Mouse (Mus musculus) lung, postnatal 14 days (tissue): ENCODE data around the gene Ces1d.
"Not testable (repeated sequence)": the region's sequence is repeated elsewhere in the genome, so short reads cannot be mapped to it uniquely, and the experiment has no call there.

Experiments used
- DNase-seq: peaks from one replicate; pipeline ENCODE4 v3.0.0; 2021

Ces1d gene

DNA sequence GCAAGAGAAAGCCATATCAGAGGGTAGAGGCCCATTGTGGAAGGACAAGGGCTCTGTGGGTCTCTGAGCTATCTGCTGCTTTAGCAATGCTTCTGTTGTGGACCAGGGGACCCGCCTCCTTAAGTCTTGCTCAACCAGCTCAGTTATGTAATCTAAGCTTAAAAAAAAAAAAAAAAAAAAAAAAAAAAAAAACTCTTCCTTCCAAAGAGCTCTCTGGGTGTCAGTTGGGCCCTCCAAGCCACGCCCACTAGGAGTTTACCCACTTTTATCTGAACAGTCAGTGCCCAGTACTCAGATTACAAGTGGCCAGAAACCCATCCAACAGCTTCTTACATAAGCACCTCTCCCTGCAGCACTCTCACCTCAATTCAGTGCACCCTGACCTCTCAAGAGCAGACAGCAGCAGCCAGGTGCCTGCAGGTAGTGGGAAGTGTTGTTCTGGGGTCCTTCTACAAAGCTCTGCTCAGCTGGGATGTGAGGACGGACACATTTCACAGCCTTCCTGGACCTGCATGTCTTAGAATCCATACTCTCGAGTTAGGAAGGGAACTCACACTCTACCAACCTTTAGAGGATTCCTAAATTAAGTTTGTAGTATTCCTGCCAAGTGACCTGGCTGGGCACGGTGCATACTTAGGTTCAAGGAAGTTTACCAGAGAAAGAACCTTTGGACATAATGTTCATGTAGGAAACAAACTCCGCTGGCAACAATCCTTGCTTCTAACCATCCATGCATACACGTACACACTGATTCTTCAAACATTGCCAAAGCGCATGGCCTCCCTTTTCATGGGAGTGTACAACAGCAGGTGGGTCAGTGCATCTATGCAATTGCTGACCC lies at the start of gene Ces1d:
Ces1d (minus strand) TSS at position 154 of the 841 bp plus-strand sequence.
- peak; percentile 66 for DNase-seq

- no peak for DNase-seq
Observed at GRCm38 (mm10) chr8:93246057-93246456, 48.4 kb upstream of the Ces1d start.

- DNase-seq, result no peak
Observed at GRCm38 (mm10) chr8:93239884-93240283, 42.2 kb upstream of the Ces1d start.

DNA sequence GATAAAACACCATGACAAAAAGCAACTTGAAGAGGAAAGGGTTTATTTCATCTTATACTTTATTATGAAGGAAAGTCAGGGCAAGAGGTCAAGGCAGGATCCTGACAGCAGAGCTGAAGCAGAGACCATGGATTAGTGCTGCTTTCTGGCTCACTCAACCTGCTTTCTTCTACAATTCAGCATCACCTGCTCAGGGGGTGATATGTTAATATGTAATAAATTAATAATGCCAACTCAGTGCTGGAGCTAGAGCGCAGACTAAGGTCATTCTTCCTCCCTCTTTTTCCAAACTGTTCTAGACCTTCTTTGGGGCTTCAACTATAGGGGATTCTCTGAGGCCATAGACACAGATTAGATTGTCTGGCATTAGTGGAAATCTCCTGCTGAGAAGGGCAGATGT lies 38.0 kb upstream of the Ces1d start:
- DNase-seq, result no peak

DNA sequence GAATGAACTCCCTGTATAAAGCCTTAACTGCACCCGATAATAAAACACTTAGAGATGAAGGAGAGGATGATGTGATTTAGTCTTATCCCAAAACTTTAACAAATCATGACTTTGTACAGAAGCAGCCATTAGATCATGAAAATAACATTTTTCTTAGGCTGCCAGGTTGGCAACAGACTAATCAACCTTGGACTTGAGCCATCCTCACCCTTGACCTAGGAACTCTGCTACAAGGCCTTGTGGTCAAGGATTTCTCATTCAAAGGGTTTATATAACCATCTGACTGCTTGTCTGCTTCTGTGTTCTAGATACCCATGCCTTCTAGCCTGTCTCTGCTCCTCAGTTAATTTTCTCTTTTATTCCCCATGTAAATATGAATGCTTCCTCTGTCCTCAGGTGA lies 37.1 kb upstream of the Ces1d start:
- DNase-seq, result no peak

- DNase-seq, result no peak
Observed at GRCm38 (mm10) chr8:93234068-93234467, 36.4 kb upstream of the Ces1d start.

DNA sequence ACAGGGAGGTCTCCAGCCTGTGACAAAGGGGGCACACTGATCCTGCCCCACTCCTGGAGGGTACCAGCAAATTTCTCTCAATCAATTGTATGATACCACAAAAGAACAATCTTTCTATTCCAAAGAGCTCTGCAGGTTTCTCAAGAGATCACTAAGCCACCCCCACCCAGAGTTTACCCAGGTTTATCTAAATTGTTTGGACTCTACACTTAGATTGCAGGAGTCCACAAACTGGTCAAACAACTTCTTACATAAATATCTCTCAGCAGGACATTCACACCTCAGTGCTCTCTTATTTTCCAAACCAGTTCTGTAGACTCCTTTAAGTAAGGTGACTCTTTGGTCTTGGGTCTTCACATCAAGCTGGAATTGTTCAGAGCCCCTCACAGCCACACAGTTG lies 31.8 kb upstream of the Ces1d start, which contains the start of gene Ces1e:
Ces1e (minus strand) TSS at position 174 of the 400 bp plus-strand sequence.
- DNase-seq, result no peak

GRCm38 (mm10) chr8:93228673-93229370 lies 31.2 kb upstream of the Ces1d start:
- peak; percentile 13 for DNase-seq

DNA sequence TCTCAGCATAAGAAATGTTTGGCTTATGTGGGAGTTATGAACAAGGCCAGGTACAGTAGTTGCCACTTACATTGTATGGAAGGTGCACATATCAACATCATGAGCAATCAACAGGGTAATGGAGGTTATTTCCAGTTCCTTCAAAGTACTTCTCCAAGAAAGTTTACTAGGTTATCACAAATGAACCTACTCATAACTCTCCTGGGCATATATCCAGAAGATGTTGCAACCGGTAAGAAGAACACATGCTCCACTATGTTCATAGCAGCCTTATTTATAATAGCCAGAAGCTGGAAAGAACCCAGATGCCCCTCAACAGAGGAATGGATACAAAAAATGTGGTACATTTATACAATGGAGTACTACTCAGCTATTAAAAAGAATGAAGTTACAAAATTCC lies 28.8 kb upstream of the Ces1d start:
- DNase-seq, result not testable (repeated sequence)

- DNase-seq, result no peak
Observed at GRCm38 (mm10) chr8:93221896-93222295, 24.3 kb upstream of the Ces1d start.

- no peak for DNase-seq
Observed at GRCm38 (mm10) chr8:93217867-93218266, 20.2 kb upstream of the Ces1d start.

GRCm38 (mm10) chr8:93217375-93217774 lies 19.7 kb upstream of the Ces1d start:
- DNase-seq, result no peak

DNA sequence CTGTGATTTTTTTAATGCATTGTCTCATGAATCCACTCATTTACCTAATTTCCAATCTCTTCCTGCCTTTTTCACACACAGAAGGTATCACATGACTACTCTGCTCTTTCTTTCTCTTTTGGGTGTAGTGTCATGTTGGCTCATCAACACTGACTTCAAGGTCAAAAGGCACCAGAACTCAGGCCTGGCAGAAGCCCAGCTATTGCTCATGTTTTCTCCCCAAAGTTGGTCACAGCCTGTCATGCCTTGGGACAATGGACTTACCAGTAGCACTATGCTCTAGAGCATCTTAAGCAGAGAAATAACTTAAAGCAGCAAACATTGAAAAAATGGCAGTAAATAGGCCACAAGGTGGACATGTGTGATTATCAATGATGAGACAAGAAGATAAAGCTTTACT lies 13.5 kb upstream of the Ces1d start:
- no peak for DNase-seq

DNA sequence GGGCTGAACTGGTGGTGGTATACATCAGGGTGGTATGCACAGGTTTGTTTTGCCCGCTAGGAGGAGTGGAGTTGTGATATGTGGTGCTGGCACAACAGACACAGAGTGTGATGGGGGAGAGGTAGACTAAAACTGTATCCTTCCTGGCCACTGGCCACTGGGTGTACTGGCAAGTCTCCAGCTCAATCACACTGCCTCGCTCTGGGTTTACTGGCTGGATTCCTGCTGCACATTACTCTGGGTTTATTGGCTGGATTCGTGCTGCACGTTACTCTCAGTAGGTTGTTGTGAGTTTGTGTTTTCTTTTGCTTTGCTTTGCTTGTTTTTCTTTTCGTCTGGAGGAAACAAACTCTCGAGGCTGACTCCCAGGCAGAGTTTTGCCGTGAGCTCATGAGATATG lies 1.5 kb upstream of the Ces1d start:
- not testable (repeated sequence) for DNase-seq

- DNase-seq, result no peak
Observed at GRCm38 (mm10) chr8:93196436-93196835, 1.2 kb downstream of the Ces1d start.

GRCm38 (mm10) chr8:93180581-93181129 lies 17.0 kb downstream of the Ces1d start:
- peak; percentile 15 for DNase-seq

- DNase-seq, result no peak
Observed at GRCm38 (mm10) chr8:93176593-93176992, 21.0 kb downstream of the Ces1d start.

DNA sequence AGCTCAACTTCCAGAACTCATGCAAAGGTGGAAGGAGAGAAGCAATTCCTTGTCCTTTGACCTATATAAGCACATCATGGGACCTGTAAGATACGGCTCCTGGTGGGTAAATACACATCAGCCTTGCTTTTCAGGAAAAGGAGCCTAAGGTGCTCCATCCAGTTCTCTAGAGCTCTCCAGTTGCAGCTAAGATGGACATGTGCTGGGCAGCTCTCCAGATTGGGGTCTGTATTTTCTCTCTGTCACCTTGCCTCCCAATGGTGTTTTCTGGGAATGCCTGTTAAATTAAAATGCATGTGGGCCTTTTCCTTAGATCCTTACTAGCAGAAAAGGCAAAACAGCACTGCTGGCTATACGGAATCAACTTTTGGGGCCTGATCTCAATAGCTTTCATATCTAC lies 23.1 kb downstream of the Ces1d start:
- DNase-seq, result no peak

DNA sequence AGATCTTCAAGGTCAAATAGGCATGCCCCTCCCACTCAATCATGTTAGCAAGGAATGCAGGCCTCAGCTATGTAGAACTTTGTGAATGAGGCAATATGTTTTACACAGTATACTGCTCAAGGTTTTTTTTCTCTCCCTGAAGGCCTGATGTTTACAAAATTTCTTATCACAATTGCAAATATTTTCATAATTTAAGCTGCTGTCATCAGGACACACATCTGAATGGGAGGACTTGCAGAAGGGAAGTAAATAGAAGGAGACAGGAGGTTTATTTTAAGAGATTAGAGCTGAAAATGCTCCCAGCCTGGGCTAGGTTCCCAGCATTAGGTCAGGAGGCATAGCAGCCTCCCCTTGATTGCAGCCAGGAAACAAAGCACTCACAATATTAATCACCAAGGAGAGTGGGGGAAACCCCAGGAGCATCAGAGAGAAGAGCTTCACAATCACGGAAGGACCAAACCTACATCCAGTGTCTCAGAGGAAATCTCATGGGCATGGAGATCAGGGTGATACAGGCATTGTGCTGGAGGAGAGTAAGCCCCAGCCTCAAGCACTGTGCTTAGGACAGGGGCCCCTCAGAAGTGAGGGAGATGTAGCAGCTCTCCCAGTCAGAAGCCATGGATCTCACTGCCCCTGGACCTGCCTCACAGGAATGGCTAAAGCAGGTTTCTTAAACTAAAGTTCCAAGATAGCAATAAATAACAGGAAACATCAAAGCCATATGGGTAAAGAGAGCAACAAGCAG lies 25.6 kb downstream of the Ces1d start:
- peak; percentile 33 for DNase-seq

GRCm38 (mm10) chr8:93163363-93163762 lies 34.3 kb downstream of the Ces1d start:
- no peak for DNase-seq

DNA sequence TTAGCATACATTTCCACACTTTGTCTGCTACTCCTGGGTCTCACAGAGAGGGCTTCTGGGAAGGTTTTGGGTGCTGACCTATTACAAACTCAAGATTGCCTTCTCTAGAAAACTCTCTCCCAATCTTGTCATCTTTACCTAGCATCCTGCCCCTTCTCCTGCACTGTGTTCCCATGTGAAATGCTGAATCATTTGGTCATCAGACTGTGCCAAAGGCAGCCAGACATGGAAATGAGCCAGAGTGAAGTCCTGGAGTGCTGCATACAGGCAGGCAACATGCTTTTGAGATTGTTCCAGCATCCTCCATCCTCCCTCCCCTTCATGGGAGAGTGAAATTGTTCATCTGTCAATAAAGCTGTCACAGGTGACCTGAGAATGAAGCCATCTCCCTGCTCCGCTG lies 46.2 kb downstream of the Ces1d start:
- no peak for DNase-seq

DNA sequence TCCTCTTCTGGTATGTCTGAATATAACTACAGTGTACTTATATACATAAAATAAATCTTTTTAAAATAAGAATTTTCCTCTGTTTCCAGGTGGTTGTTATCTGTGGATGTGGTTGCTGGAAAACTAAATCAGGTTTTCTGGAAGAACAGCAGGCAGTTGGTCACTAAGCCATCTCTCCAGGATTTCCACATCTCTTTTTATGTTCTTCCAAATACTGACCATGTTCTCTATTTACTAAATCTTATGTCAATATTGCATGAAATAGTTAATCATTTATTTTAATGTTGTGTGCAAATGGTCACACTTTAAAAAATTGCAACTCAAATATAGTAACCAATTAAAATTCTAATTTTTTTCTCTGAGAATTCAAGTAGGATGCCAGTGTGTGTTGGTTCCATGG lies 50.3 kb downstream of the Ces1d start:
- DNase-seq, result no peak

- peak; percentile 67 for DNase-seq
Observed at GRCm38 (mm10) chr8:93140696-93141095, 56.9 kb downstream of the Ces1d start.
